Mouse (Mus musculus) bone marrow macrophage, adult 2 months (primary cell): ENCODE measurements around the gene Tha1.

Experiments used
- CTCF ChIP-seq: IDR thresholded peaks from 2 replicates; pipeline ENCODE4 v1.5.1; 2012; ENCODE audit warnings: low read depth, mild to moderate bottlenecking, low read length, moderate library complexity
- POLR2A ChIP-seq: IDR thresholded peaks from 2 replicates; pipeline ENCODE4 v1.6.1; 2012; ENCODE audit warnings: mild to moderate bottlenecking, low read depth, low read length, borderline replicate concordance

GRCm38 (mm10) chr11:117871376-117871775, 1.9 kb downstream of the Tha1 start:
- TF ChIP-seq CTCF (no peak), POLR2A (no peak)
